Mouse (Mus musculus): ENCODE data around the gene Lrmda. TPM values are rescaled to one million over a fixed set of nuclear protein-coding genes. Genes with fewer than 3 reads are reported as not detected.

The Lrmda gene
- polyA plus RNA-seq, 1 experiment from 2014 or later: 0.95 TPM

- Histone ChIP-seq H3K27ac (replicated peaks in 1 of 2; ENCODE audit: control insufficient read depth in 1 of 2, insufficient read depth in 1 of 2, low read depth in 2 of 2, low read length in 2 of 2) (no peak overlapping the region), H3K36me3 (ENCODE audit: control insufficient read depth, insufficient read depth, low read length) (no peaks in the 10 kb centered on the region), H3K9me3 (ENCODE audit: control insufficient read depth, low read length) (peaks cover 3% of the 10 kb centered on the region; the same call in 1 of the 2 replicates), H3K4me3 (ENCODE audit: control insufficient read depth in 1 of 2, insufficient read depth in 1 of 2, low read depth in 1 of 2, low read length in 2 of 2) (no peak overlapping the region), H3K4me2 (ENCODE audit: low read length) (no peak overlapping the region), H3K27me3 (ENCODE audit: control insufficient read depth, insufficient read depth, low read length) (no peaks in the 10 kb centered on the region), H3K9ac (ENCODE audit: low read length) (no peak overlapping the region), H3K4me1 (ENCODE audit: control insufficient read depth in 2 of 2, insufficient read depth in 2 of 2, low read length in 2 of 2) (no peaks in the 10 kb centered on the region; a peak in 1 of 4 replicates)
- 83% methylated on average over 3 of the region's 3 CpGs for WGBS
- no peak for ATAC-seq (ENCODE audit: insufficient number of reproducible peaks, insufficient read depth, low FRiP score, low read depth)
Observed at GRCm38 (mm10) chr14:22222574-22222973, 203.1 kb downstream of the Lrmda start.

GRCm38 (mm10) chr14:22226205-22226604, 206.7 kb downstream of the Lrmda start:
- Histone ChIP-seq H3K27me3 (ENCODE audit: control insufficient read depth, insufficient read depth, low read length) (no peaks in the 10 kb centered on the region), H3K9ac (ENCODE audit: low read length) (no peak overlapping the region), H3K9me3 (ENCODE audit: control insufficient read depth, low read length) (no peaks in the 10 kb centered on the region), H3K27ac (replicated peaks in 1 of 2; ENCODE audit: control insufficient read depth in 1 of 2, insufficient read depth in 1 of 2, low read depth in 2 of 2, low read length in 2 of 2) (no peak overlapping the region), H3K4me1 (ENCODE audit: control insufficient read depth in 2 of 2, insufficient read depth in 2 of 2, low read length in 2 of 2) (no peaks in the 10 kb centered on the region; a peak in 1 of 4 replicates), H3K4me2 (ENCODE audit: low read length) (no peak overlapping the region), H3K4me3 (ENCODE audit: control insufficient read depth in 1 of 2, insufficient read depth in 1 of 2, low read depth in 1 of 2, low read length in 2 of 2) (no peak overlapping the region), H3K36me3 (ENCODE audit: control insufficient read depth, insufficient read depth, low read length) (no peaks in the 10 kb centered on the region)
- WGBS: 44% methylated on average over 2 of the region's 2 CpGs
- ATAC-seq (ENCODE audit: insufficient number of reproducible peaks, insufficient read depth, low FRiP score, low read depth): no peak

- 62% methylated on average over 7 of the region's 7 CpGs for WGBS
- no peak for ATAC-seq (ENCODE audit: insufficient number of reproducible peaks, insufficient read depth, low FRiP score, low read depth)
Observed at GRCm38 (mm10) chr14:22228253-22228968, 208.9 kb downstream of the Lrmda start.

GRCm38 (mm10) chr14:22240315-22240714, 220.8 kb downstream of the Lrmda start:
- H3K27me3 ChIP-seq (ENCODE audit: control insufficient read depth, insufficient read depth, low read length): no peaks in the 10 kb centered on the region
- H3K9me3 ChIP-seq (ENCODE audit: control insufficient read depth, low read length): no peaks in the 10 kb centered on the region
- no peak overlapping the region for H3K4me2 ChIP-seq (ENCODE audit: low read length)
- H3K36me3 ChIP-seq (ENCODE audit: control insufficient read depth, insufficient read depth, low read length): no peaks in the 10 kb centered on the region
- no peak overlapping the region for H3K27ac ChIP-seq (replicated peaks in 1 of 2; ENCODE audit: control insufficient read depth in 1 of 2, insufficient read depth in 1 of 2, low read depth in 2 of 2, low read length in 2 of 2)
- no peak for ATAC-seq (ENCODE audit: insufficient number of reproducible peaks, insufficient read depth, low FRiP score, low read depth)
- H3K4me1 ChIP-seq (ENCODE audit: control insufficient read depth in 2 of 2, insufficient read depth in 2 of 2, low read length in 2 of 2): no peaks in the 10 kb centered on the region
- no peak overlapping the region for H3K4me3 ChIP-seq (ENCODE audit: control insufficient read depth in 1 of 2, insufficient read depth in 1 of 2, low read depth in 1 of 2, low read length in 2 of 2)
- no peak overlapping the region for H3K9ac ChIP-seq (ENCODE audit: low read length)
- WGBS: 76% methylated on average over 3 of the region's 3 CpGs

More at GRCm38 (mm10) chr14:22228253-22228968, 208.9 kb downstream of the Lrmda start:
- Histone ChIP-seq H3K4me3 (ENCODE audit: control insufficient read depth in 1 of 2, insufficient read depth in 1 of 2, low read depth in 1 of 2, low read length in 2 of 2) (no peak overlapping the region), H3K36me3 (ENCODE audit: control insufficient read depth, insufficient read depth, low read length) (no peaks in the 10 kb centered on the region), H3K27ac (replicated peaks in 1 of 2; ENCODE audit: control insufficient read depth in 1 of 2, insufficient read depth in 1 of 2, low read depth in 2 of 2, low read length in 2 of 2) (no peak overlapping the region), H3K4me2 (ENCODE audit: low read length) (no peak overlapping the region), H3K4me1 (ENCODE audit: control insufficient read depth in 2 of 2, insufficient read depth in 2 of 2, low read length in 2 of 2) (no peaks in the 10 kb centered on the region; a peak in 1 of 4 replicates), H3K27me3 (ENCODE audit: control insufficient read depth, insufficient read depth, low read length) (no peaks in the 10 kb centered on the region), H3K9me3 (ENCODE audit: control insufficient read depth, low read length) (no peaks in the 10 kb centered on the region), H3K9ac (ENCODE audit: low read length) (no peak overlapping the region)

- ATAC-seq (ENCODE audit: insufficient number of reproducible peaks, insufficient read depth, low FRiP score, low read depth): no peak
- Histone ChIP-seq H3K27me3 (ENCODE audit: control insufficient read depth, insufficient read depth, low read length) (no peaks in the 10 kb centered on the region), H3K4me1 (ENCODE audit: control insufficient read depth in 2 of 2, insufficient read depth in 2 of 2, low read length in 2 of 2) (peaks cover 0 to 3% of the 10 kb centered on the region in 2 experiments; a peak in 1 of 4 replicates), H3K4me3 (ENCODE audit: control insufficient read depth in 1 of 2, insufficient read depth in 1 of 2, low read depth in 1 of 2, low read length in 2 of 2) (no peak overlapping the region), H3K36me3 (ENCODE audit: control insufficient read depth, insufficient read depth, low read length) (no peaks in the 10 kb centered on the region), H3K27ac (replicated peaks in 1 of 2; ENCODE audit: control insufficient read depth in 1 of 2, insufficient read depth in 1 of 2, low read depth in 2 of 2, low read length in 2 of 2) (no peak overlapping the region), H3K4me2 (ENCODE audit: low read length) (no peak overlapping the region), H3K9ac (ENCODE audit: low read length) (no peak overlapping the region), H3K9me3 (ENCODE audit: control insufficient read depth, low read length) (no peaks in the 10 kb centered on the region)
- WGBS: 90% methylated on average over 12 of the region's 12 CpGs
Observed at GRCm38 (mm10) chr14:22255458-22255857, 235.9 kb downstream of the Lrmda start.

- ATAC-seq (ENCODE audit: insufficient number of reproducible peaks, insufficient read depth, low FRiP score, low read depth): no peak
- H3K36me3 ChIP-seq (ENCODE audit: control insufficient read depth, insufficient read depth, low read length): no peaks in the 10 kb centered on the region
- H3K4me1 ChIP-seq (ENCODE audit: control insufficient read depth in 2 of 2, insufficient read depth in 2 of 2, low read length in 2 of 2): peaks cover 0 to 3% of the 10 kb centered on the region in 2 experiments; a peak in 1 of 4 replicates
- no peak overlapping the region for H3K4me2 ChIP-seq (ENCODE audit: low read length)
- WGBS: 79% methylated on average over 12 of the region's 12 CpGs
- H3K27ac ChIP-seq (replicated peaks in 1 of 2; ENCODE audit: control insufficient read depth in 1 of 2, insufficient read depth in 1 of 2, low read depth in 2 of 2, low read length in 2 of 2): no peak overlapping the region
- H3K9me3 ChIP-seq (ENCODE audit: control insufficient read depth, low read length): no peaks in the 10 kb centered on the region
- H3K27me3 ChIP-seq (ENCODE audit: control insufficient read depth, insufficient read depth, low read length): no peaks in the 10 kb centered on the region
- no peak overlapping the region for H3K4me3 ChIP-seq (ENCODE audit: control insufficient read depth in 1 of 2, insufficient read depth in 1 of 2, low read depth in 1 of 2, low read length in 2 of 2)
- no peak overlapping the region for H3K9ac ChIP-seq (ENCODE audit: low read length)
Observed at GRCm38 (mm10) chr14:22256274-22256673, 236.8 kb downstream of the Lrmda start.

- H3K27me3 ChIP-seq (ENCODE audit: control insufficient read depth, insufficient read depth, low read length): no peaks in the 10 kb centered on the region
- no peak overlapping the region for H3K9ac ChIP-seq (ENCODE audit: low read length)
- H3K27ac ChIP-seq (replicated peaks in 1 of 2; ENCODE audit: control insufficient read depth in 1 of 2, insufficient read depth in 1 of 2, low read depth in 2 of 2, low read length in 2 of 2): no peak overlapping the region
- no peak overlapping the region for H3K4me3 ChIP-seq (ENCODE audit: control insufficient read depth in 1 of 2, insufficient read depth in 1 of 2, low read depth in 1 of 2, low read length in 2 of 2)
- H3K36me3 ChIP-seq (ENCODE audit: control insufficient read depth, insufficient read depth, low read length): no peaks in the 10 kb centered on the region
- H3K4me1 ChIP-seq (ENCODE audit: control insufficient read depth in 2 of 2, insufficient read depth in 2 of 2, low read length in 2 of 2): peaks cover 0 to 3% of the 10 kb centered on the region in 2 experiments; a peak in 1 of 4 replicates
- no peak overlapping the region for H3K4me2 ChIP-seq (ENCODE audit: low read length)
- no peak for ATAC-seq (ENCODE audit: insufficient number of reproducible peaks, insufficient read depth, low FRiP score, low read depth)
- WGBS: 34% methylated on average over 10 of the region's 10 CpGs
- no peaks in the 10 kb centered on the region for H3K9me3 ChIP-seq (ENCODE audit: control insufficient read depth, low read length)
Observed at GRCm38 (mm10) chr14:22259376-22260032, 240.0 kb downstream of the Lrmda start.

Measured in heart, embryonic 14.5 days (tissue).